Mouse (Mus musculus) olfactory bulb, adult 2 months (tissue): Measurements from ENCODE around the gene 0610030E20Rik. TPM values are rescaled to one million over a fixed set of nuclear protein-coding genes. Genes with fewer than 3 reads are reported as not detected.

Source experiments
- H3K27ac ChIP-seq: fragments of 200-500 bp; 2 replicates; pipeline ENCODE4 v1.5.1; 2012; ENCODE audit warnings: low read depth, low read length; ENCODE audit not compliant: insufficient read depth
- H3K4me1 ChIP-seq: fragments of 200-500 bp; 2 replicates; pipeline ENCODE4 v1.6.1; 2012; ENCODE audit warnings: low read length; ENCODE audit not compliant: control insufficient read depth, insufficient read depth
- H3K4me3 ChIP-seq: fragments of 200-500 bp; 2 replicates; pipeline ENCODE4 v1.5.1; 2012; ENCODE audit warnings: mild to moderate bottlenecking, low read depth, low read length, moderate library complexity; ENCODE audit not compliant: insufficient read depth
- CTCF ChIP-seq: fragments of 200-500 bp; IDR thresholded peaks from 2 replicates; pipeline ENCODE4 v1.5.1; 2012; ENCODE audit warnings: low read depth, mild to moderate bottlenecking, low read length, moderate library complexity; ENCODE audit not compliant: insufficient read depth
- POLR2A ChIP-seq: fragments of 200-500 bp; IDR thresholded peaks from 2 replicates; pipeline ENCODE4 v1.6.1; 2012; ENCODE audit warnings: mild to moderate bottlenecking, low read depth, low read length, moderate library complexity; ENCODE audit not compliant: insufficient read depth
- WGBS: fragments of 180-500 bp; shearing (Covaris S2); methylation state at CpG from one replicate; pipeline ENCODE4 v1.1.7; 2018; 5-methylcytosine and 5-hydroxymethylcytosine counted together
- polyA plus RNA-seq: library from polyadenylated mRNA; stranded (reverse); fragments of >200 nt; gene quantifications from 2 replicates; pipeline ENCODE4 v1.2.4, GENCODE M21; 2012; ENCODE audit warnings: low replicate concordance; ENCODE audit not compliant: missing spikeins, insufficient read depth, insufficient read length

The 0610030E20Rik gene
- polyA plus RNA-seq, 1 experiment = not detected

DNA sequence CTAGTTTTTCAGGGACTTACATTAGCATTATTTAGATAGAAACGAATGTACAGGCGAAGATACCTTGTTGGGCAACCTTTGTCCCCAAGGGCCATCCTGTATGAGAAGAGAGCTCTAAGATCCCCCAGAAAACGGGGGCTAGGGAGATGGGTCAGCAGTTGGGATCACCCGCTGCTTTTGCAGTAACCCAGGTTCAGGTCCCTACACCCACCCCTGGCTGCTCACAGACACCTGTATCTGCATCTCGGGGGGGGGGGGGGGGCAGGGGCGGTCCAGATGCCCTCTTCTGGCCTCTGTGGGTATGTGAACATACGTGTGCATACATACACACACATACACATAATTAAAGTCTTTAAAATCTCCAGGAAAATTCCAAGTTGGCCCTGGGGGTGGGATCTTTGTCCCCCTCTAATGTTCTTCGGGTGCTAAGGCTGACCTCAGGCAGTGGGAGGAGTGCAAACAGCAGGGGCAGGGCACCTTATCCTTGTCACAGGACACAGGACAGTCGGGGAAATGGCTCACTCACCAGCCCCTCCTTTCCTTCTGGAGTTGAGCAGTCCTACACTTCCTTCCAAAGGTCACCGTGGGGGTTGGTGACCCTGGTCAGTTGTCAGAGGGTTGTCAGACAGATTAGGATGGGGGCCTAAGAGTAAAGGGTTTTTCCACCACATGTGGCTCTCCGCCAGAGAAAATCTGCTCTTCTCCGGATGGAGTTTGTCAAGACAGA, 43.8 kb downstream of the 0610030E20Rik start:
- 29% methylated on average over 12 of the region's 12 CpGs for WGBS
- H3K4me1 ChIP-seq = peaks cover 15% of the 10 kb centered on the region
- no peak overlapping the region for H3K4me3 ChIP-seq
- no peak overlapping the region for H3K27ac ChIP-seq
- TF ChIP-seq POLR2A = no peak
- TF ChIP-seq CTCF = no peak

DNA sequence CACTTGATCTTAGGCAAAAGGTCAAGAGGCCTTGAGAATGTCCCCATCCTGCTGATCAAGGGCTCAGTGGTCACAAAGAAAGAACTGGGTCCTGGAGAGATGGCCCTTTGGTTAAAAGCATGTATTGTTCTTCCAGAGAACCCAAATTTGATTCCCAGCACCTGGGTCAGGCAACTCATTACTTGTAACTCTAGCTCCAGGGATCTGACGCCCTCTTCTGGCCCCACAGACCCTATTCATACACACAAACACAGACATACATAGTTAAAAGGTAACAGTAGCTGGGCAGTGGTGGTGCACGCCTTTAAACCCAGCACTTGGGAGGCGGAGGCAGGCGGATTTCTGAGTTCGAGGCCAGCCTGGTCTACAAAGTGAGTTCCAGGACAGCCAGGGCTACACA, 45.2 kb downstream of the 0610030E20Rik start:
- Histone ChIP-seq H3K27ac (no peak overlapping the region), H3K4me1 (peaks cover 15% of the 10 kb centered on the region), H3K4me3 (no peak overlapping the region)
- 90% methylated on average over 5 of the region's 5 CpGs for WGBS
- TF ChIP-seq POLR2A (no peak), CTCF (no peak)

GRCm38 (mm10) chr6:72396837-72397251, 49.7 kb downstream of the 0610030E20Rik start:
- 85% methylated on average over 10 of the region's 10 CpGs for WGBS
- TF ChIP-seq POLR2A = no peak
- no peak for TF ChIP-seq CTCF
- Histone ChIP-seq H3K4me3 (no peak overlapping the region), H3K27ac (no peak overlapping the region), H3K4me1 (no peaks in the 10 kb centered on the region)

- 77% methylated on average over 2 of the region's 2 CpGs for WGBS
- Histone ChIP-seq H3K4me1 (no peaks in the 10 kb centered on the region), H3K27ac (no peak overlapping the region), H3K4me3 (no peak overlapping the region)
- TF ChIP-seq POLR2A = no peak
- no peak for TF ChIP-seq CTCF
Observed at GRCm38 (mm10) chr6:72399967-72400366, 52.9 kb downstream of the 0610030E20Rik start.

DNA sequence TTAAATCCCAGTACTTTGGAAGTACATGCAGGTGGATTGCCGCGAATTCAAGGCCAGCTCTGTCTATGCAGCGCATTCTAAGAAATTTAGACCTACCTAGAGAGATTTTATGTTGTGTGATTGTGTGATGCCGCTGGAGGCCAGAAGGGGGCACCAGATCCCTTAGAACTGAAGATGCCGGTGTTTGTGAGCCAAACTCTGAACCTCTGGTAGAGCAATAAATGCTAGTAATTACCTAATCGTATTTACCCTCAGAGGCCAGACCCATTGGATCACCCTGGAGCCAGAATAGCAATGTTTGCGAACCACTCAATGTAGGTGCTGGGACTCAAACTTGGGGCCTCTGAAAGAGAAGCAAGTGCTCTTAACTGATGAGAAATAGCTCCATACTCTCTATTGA, 54.8 kb downstream of the 0610030E20Rik start:
- H3K4me1 ChIP-seq = no peaks in the 10 kb centered on the region
- TF ChIP-seq CTCF = 0 out of 2 replicates have a peak, but pooled peaks have one; percentile 34
- no peak for TF ChIP-seq POLR2A
- H3K4me3 ChIP-seq = no peak overlapping the region
- WGBS = 16% methylated on average over 7 of the region's 7 CpGs
- H3K27ac ChIP-seq = no peak overlapping the region

Other genes starting within 250 kb of the 0610030E20Rik start
- gene St3gal5, start 249.7 kb upstream of the 0610030E20Rik start, polyA plus RNA-seq = not detected in 2 replicates
- not detected in 2 replicates for gene Atoh8, start 111.7 kb upstream of the 0610030E20Rik start, polyA plus RNA-seq
- not detected in 2 replicates for gene Sftpb, start 42.7 kb upstream of the 0610030E20Rik start, polyA plus RNA-seq
- gene Usp39, start 2.1 kb upstream of the 0610030E20Rik start, polyA plus RNA-seq = not detected in 2 replicates
- not detected in 2 replicates for gene Tmem150a, start 8.1 kb downstream of the 0610030E20Rik start, polyA plus RNA-seq
- not detected in 2 replicates for gene Rnf181, start 19.6 kb downstream of the 0610030E20Rik start, polyA plus RNA-seq
- gene Vamp5, start 33.2 kb downstream of the 0610030E20Rik start, polyA plus RNA-seq = not detected in 2 replicates
- not detected in 2 replicates for gene Vamp8, start 43.4 kb downstream of the 0610030E20Rik start, polyA plus RNA-seq
- gene Ggcx, start 67.0 kb downstream of the 0610030E20Rik start, polyA plus RNA-seq = not detected in 2 replicates
- gene Mat2a, start 92.2 kb downstream of the 0610030E20Rik start, polyA plus RNA-seq = 274 and 557 TPM in 2 replicates
- not detected in 2 replicates for gene Sh2d6, start 174.4 kb downstream of the 0610030E20Rik start, polyA plus RNA-seq
- gene Capg, start 197.1 kb downstream of the 0610030E20Rik start, polyA plus RNA-seq = not detected in 2 replicates